Mouse (Mus musculus): Measurements from ENCODE around the gene Ndufs7. TPM values are rescaled to one million over a fixed set of nuclear protein-coding genes. Genes with fewer than 3 reads are reported as not detected.
"Not testable (repeated sequence)": the region's sequence is repeated elsewhere in the genome, so short reads cannot be mapped to it uniquely, and the experiment has no call there.

Gene Ndufs7
- polyA plus RNA-seq, 1 experiment, result 65.7 TPM

DNA sequence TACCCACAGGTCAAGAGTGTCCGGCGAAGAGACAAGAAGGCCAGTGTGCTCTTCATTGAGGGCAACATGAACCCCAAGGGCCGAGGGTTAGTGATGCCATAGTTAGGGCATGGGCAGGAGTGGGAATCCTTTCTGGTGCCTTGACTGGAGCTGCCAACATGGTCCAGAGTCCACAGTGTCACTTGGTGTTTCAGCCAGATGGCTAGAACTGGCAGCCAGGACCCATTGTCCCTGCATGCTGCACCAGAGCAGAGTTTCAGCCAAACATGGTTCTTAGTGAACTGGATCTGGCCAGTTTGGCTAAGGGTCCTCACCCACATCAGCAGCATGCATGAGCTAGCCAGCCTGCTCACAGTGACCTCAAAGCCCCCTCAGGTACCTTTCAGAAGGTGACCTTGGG is 10.6 kb upstream of the Ndufs7 start:
- H3K4me1 ChIP-seq (ENCODE audit: control insufficient read depth, insufficient read depth, low read length), result no peaks in the 10 kb centered on the region
- H3K27ac ChIP-seq (ENCODE audit: insufficient read depth, low read length), result no peak overlapping the region
- no peak for TF ChIP-seq POLR2A (IDR thresholded peaks at IDR 0.05; ENCODE audit: low read depth, low read length)
- TF ChIP-seq CTCF (IDR thresholded peaks at IDR 0.05; ENCODE audit: borderline replicate concordance, insufficient read depth, low read length), result no peak
- H3K4me3 ChIP-seq (ENCODE audit: insufficient read depth, low read length), result no peak overlapping the region

DNA sequence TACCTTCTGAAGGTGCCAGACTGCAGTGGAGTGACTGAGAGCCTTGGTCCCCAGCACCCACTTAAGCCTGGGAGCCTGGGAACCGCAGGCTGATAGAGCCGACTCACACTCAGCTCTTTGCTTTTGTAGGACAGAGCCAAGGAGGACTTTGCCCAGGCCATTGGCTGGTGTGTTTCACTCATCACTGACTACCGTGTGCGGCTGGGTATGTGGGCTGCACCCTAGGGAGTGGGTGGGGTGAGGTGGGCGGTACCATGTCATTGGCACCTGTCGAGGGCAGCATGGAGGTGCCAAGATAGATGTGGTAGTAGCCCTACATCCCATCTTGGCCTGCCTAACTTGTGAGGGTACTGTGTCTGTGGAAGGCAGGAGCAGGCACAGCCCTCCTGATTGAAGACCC is 9.1 kb upstream of the Ndufs7 start:
- Histone ChIP-seq H3K27ac (ENCODE audit: insufficient read depth, low read length) (no peak overlapping the region), H3K4me1 (ENCODE audit: control insufficient read depth, insufficient read depth, low read length) (no peaks in the 10 kb centered on the region), H3K4me3 (ENCODE audit: insufficient read depth, low read length) (no peak overlapping the region)
- TF ChIP-seq POLR2A (IDR thresholded peaks at IDR 0.05; ENCODE audit: low read depth, low read length), result no peak
- no peak for TF ChIP-seq CTCF (IDR thresholded peaks at IDR 0.05; ENCODE audit: borderline replicate concordance, insufficient read depth, low read length)

DNA sequence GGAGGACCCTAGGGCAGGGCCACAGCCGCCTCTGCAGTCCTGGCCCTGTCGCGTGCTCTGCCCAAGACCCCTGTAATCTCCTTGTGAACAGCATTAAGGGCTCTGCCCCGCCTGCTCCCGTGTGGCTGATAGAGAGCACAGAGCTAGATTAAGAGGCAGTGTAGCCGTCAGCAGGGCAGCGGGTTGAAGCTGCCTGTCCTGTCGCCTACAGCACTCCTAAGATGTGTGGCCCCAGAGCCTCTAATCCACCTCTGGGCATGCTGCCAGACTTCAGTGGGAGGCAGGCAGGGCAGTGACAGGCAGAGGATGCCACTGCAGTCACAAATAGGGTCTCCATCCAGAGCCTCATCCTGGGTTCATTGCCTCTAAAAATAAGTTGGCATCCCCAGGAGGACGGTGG is 6.8 kb upstream of the Ndufs7 start:
- no peak overlapping the region for H3K27ac ChIP-seq (ENCODE audit: insufficient read depth, low read length)
- H3K4me3 ChIP-seq (ENCODE audit: insufficient read depth, low read length), result no peak overlapping the region
- TF ChIP-seq POLR2A (IDR thresholded peaks at IDR 0.05; ENCODE audit: low read depth, low read length), result no peak
- no peak for TF ChIP-seq CTCF (IDR thresholded peaks at IDR 0.05; ENCODE audit: borderline replicate concordance, insufficient read depth, low read length)
- H3K4me1 ChIP-seq (ENCODE audit: control insufficient read depth, insufficient read depth, low read length), result no peaks in the 10 kb centered on the region

DNA sequence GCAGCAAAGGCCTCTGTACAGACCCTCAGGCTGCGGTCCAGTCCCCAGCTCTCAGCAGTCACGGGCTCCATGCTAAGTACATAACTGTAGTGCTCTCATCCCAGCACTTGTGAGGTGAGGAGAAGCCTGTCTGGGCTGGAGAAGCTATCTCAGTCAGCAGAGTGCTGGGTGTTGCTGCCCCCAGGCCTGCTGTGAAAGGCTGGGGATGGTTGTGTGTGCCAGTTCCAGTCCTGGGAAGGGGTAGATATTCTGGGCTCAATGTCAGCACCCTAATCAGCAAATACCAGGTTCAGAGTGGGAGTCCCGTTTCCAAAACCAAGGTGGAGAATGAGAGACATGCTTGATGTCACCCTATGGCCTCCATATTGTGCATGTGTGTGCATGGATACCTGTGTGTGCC is 6.3 kb upstream of the Ndufs7 start:
- no peak for TF ChIP-seq CTCF (IDR thresholded peaks at IDR 0.05; ENCODE audit: borderline replicate concordance, insufficient read depth, low read length)
- TF ChIP-seq POLR2A (IDR thresholded peaks at IDR 0.05; ENCODE audit: low read depth, low read length), result no peak
- no peak overlapping the region for H3K4me3 ChIP-seq (ENCODE audit: insufficient read depth, low read length)
- H3K27ac ChIP-seq (ENCODE audit: insufficient read depth, low read length), result no peak overlapping the region
- no peaks in the 10 kb centered on the region for H3K4me1 ChIP-seq (ENCODE audit: control insufficient read depth, insufficient read depth, low read length)

DNA sequence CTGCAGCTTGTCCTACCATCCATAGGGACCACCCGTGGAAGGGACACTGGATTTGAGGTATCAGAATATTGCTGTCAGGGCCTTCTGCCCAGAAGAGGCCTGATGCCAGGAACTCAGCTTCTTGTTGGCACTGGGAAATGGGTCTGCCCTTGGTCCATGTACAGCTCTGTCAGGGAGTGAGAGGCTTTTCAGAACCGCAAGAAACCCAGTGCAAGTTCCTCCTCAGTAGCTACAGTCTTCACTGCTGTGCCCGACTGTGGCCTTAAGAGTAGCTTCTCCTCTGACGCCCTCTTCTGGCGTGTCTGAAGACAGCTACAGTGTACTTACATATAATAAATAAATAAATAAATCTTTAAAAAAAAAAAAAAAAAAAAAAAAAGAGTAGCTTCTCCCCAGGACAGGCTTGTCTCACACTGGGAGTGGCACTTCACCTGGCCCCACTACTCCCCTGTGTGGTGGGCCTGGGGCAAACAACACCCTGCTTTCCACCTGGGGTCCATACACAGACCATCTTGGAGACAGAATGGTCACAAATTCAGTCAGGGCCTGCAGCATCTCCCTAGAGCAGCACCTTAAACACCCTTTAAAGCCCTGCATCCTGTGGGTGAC is 4.0 kb upstream of the Ndufs7 start:
- Histone ChIP-seq H3K4me1 (ENCODE audit: control insufficient read depth, insufficient read depth, low read length) (no peaks in the 10 kb centered on the region), H3K27ac (ENCODE audit: insufficient read depth, low read length) (no peak overlapping the region), H3K4me3 (ENCODE audit: insufficient read depth, low read length) (no peak overlapping the region)
- no peak for TF ChIP-seq CTCF (IDR thresholded peaks at IDR 0.05; ENCODE audit: borderline replicate concordance, insufficient read depth, low read length)
- TF ChIP-seq POLR2A (IDR thresholded peaks at IDR 0.05; ENCODE audit: low read depth, low read length), result no peak

DNA sequence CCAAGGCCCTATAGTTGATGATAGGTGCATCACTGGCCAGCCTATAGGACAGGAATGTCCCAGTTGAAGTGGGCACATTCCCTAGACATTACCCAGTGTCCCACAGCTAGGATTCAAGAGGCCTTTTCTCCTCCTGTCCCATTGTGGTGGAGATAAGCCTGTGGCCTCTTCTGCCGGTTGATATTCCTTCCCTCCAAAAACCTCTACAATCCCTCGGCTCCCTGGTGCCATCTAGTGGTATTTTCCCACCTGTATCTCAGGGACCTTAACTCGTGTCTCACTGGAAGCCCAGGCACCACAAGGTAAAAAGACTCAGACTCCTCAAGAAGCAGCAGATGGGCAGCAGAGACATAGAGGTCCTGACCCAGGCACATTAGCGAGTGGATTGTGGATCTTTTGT is 3.3 kb upstream of the Ndufs7 start:
- Histone ChIP-seq H3K27ac (ENCODE audit: insufficient read depth, low read length) (no peak overlapping the region), H3K4me3 (ENCODE audit: insufficient read depth, low read length) (no peak overlapping the region), H3K4me1 (ENCODE audit: control insufficient read depth, insufficient read depth, low read length) (no peaks in the 10 kb centered on the region)
- TF ChIP-seq CTCF (IDR thresholded peaks at IDR 0.05; ENCODE audit: borderline replicate concordance, insufficient read depth, low read length), result peak; percentile 30; the same call in 1 of the 2 replicates
- TF ChIP-seq POLR2A (IDR thresholded peaks at IDR 0.05; ENCODE audit: low read depth, low read length), result no peak

DNA sequence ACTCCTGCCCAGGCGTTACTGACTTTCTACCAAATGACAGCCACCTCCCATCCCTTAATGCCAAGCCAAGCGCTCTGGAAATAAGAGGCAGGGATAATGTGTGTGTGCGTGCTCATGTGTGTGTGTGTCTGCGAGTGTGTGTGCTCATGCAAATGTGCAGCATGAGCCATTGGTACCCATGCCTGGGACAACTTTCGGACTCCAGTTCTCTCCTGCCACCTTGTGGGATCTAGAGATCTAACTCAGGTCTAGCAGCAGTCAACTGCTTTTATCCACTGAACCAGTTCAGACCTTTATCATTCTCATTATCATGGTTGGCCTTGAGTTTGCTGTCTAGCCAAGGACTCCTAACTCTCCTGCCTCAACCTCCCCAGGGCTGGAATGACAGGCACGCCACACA is 1.1 kb upstream of the Ndufs7 start:
- TF ChIP-seq CTCF (IDR thresholded peaks at IDR 0.05; ENCODE audit: borderline replicate concordance, insufficient read depth, low read length), result peak; percentile 22; the same call in 1 of the 2 replicates
- TF ChIP-seq POLR2A (IDR thresholded peaks at IDR 0.05; ENCODE audit: low read depth, low read length), result no peak
- H3K4me1 ChIP-seq (ENCODE audit: control insufficient read depth, insufficient read depth, low read length), result no peaks in the 10 kb centered on the region
- H3K27ac ChIP-seq (ENCODE audit: insufficient read depth, low read length), result no peak overlapping the region
- no peak overlapping the region for H3K4me3 ChIP-seq (ENCODE audit: insufficient read depth, low read length)

DNA sequence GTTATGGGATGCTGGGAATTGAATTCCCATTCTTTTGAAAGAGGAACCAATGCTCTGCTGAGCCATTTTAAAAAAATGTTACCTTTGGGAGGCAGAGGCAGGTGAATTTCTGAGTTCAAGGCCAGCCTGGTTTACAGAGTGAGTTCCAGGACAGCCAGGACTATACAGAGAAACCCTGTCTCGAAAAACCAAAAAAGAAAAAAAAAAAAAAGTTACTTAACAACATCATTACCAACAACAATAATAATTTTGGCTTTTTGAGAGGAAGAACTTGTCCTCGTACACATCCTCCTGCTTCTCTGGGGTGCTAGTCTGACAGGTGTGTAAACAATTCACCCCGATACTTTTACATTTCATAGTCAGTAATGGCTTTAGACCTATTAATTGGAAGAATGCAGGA is 484 bp upstream of the Ndufs7 start:
- H3K4me3 ChIP-seq (ENCODE audit: insufficient read depth, low read length), result not testable (repeated sequence)

DNA sequence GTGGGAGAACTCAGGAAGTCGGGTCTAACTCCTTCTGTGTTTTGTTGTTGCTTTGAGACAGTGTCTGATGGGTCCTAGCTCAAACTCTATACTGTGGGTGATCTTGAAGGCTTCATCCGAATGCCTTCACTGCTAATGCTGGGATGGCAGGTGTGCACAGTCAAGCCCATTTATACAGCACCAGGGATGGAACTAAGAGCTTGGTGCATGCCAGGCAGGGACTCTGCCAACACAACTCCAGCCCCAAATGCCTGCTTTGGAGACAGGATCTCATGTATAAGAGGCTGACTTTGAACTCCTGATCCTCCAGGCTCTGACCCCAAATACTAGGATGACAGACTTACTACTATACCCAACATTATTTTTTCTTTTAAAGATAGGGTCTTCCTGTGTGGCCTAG is 1.1 kb downstream of the Ndufs7 start:
- TF ChIP-seq POLR2A (IDR thresholded peaks at IDR 0.05; ENCODE audit: low read depth, low read length) (no peak), CTCF (IDR thresholded peaks at IDR 0.05; ENCODE audit: borderline replicate concordance, insufficient read depth, low read length) (no peak)
- Histone ChIP-seq H3K4me3 (ENCODE audit: insufficient read depth, low read length) (peak overlapping the region; percentile 92), H3K27ac (ENCODE audit: insufficient read depth, low read length) (no peak overlapping the region), H3K4me1 (ENCODE audit: control insufficient read depth, insufficient read depth, low read length) (no peaks in the 10 kb centered on the region)

More for the DNA sequence above, 484 bp upstream of the Ndufs7 start:
- not testable (repeated sequence) for H3K4me1 ChIP-seq (ENCODE audit: control insufficient read depth, insufficient read depth, low read length); H3K27ac ChIP-seq (ENCODE audit: insufficient read depth, low read length)

DNA sequence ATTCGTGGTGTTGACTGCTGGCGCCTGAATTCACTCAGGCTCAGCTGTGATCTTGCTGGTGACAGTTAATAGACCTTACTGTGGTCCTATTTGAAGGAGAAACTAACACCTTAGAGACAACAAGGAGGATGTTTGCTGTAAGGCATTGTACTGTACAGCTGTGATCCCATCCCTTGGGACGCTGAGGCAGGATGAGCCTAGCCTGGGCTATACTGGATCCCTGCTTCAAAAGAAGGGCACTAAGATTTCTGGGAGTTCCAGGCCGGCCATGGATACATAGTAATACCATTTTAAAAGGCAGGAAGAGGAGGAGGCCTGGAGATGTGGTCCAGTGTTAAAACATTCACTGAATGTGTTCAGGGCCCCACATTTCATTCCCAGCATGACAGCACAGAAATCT is 1.7 kb downstream of the Ndufs7 start:
- no peaks in the 10 kb centered on the region for H3K4me1 ChIP-seq (ENCODE audit: control insufficient read depth, insufficient read depth, low read length)
- no peak for TF ChIP-seq CTCF (IDR thresholded peaks at IDR 0.05; ENCODE audit: borderline replicate concordance, insufficient read depth, low read length)
- no peak for TF ChIP-seq POLR2A (IDR thresholded peaks at IDR 0.05; ENCODE audit: low read depth, low read length)
- no peak overlapping the region for H3K27ac ChIP-seq (ENCODE audit: insufficient read depth, low read length)
- H3K4me3 ChIP-seq (ENCODE audit: insufficient read depth, low read length), result 0 out of 2 replicates have a peak overlapping the region, but pooled peaks have one; percentile 92

DNA sequence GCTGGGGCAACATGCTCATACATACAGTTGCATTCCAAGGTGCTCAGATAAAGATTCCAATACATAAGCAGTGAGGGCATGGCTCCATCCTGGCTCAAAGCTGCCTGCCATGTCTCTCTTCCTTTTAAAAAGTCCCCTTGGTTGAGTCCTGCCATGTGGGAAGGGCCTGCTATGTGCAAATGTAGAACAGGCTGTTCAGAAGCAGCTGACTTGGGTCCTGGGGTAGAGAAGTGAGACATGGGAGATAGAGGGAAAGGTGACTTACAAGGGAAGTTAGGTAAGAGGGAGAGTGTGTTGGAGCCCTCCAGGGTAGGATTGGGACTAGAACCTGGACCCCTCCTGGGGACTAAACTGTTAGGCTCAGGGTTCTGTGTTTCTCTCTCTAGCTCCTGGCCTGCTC is 3.1 kb downstream of the Ndufs7 start:
- no peak for TF ChIP-seq POLR2A (IDR thresholded peaks at IDR 0.05; ENCODE audit: low read depth, low read length)
- TF ChIP-seq CTCF (IDR thresholded peaks at IDR 0.05; ENCODE audit: borderline replicate concordance, insufficient read depth, low read length), result no peak
- no peak overlapping the region for H3K4me3 ChIP-seq (ENCODE audit: insufficient read depth, low read length)
- H3K27ac ChIP-seq (ENCODE audit: insufficient read depth, low read length), result no peak overlapping the region
- H3K4me1 ChIP-seq (ENCODE audit: control insufficient read depth, insufficient read depth, low read length), result no peaks in the 10 kb centered on the region

Data from embryonic fibroblast, embryonic 13.5 days (primary cell).